Mouse (Mus musculus) subcutaneous adipose tissue, adult 2 months (tissue): Measurements from ENCODE around the gene Tram1l1. TPM values are rescaled to one million over a fixed set of nuclear protein-coding genes. Genes with fewer than 3 reads are reported as not detected.

Source experiments
- polyA plus RNA-seq: library from polyadenylated mRNA; depleted of rRNA; stranded (reverse); fragments of >200 nt; gene quantifications from 2 replicates; pipeline ENCODE4 v1.2.3, GENCODE M21; 2012; ENCODE audit warnings: low replicate concordance; rRNA removed

Tram1l1 gene
- 0.06 and 2.5 TPM in 2 replicates for polyA plus RNA-seq

DNA sequence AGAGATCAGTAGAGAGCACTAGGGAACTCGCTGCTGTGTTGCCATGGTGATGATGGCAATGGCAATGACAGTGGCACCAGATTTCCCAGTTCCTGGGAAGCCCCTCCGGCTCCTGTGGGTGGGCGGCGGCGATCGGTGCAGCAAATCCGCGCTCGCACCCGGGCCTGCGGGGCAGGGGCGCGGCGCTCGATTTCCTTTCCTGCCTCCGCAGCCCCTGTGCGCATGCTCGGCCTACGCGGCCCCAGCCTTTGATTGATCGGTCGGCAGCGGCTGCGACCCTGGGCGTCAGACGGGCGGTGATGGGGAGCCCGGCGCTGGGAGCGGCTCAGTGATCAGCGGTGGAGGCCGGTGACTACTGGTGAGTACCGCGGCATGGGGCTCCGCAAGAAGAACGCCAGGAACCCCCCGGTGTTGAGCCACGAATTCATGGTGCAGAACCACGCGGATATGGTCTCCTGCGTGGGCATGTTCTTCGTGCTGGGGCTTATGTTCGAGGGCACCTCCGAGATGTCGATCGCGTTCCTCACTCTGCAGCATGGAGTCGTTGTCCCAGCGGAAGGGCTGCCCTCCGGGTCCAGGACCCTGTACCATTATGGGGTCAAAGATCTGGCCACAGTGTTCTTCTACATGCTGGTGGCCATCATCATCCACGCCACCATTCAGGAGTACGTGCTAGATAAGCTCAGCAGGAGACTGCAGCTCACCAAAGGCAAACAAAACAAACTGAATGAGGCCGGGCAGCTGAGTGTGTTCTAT, at the start of gene Tram1l1:
TSS of gene Tram1l1 (plus strand) at position 35 of the 756 bp plus-strand sequence.

Other genes starting within 250 kb of the Tram1l1 start
- gene 1700006A11Rik, start 105.2 kb downstream of the Tram1l1 start, polyA plus RNA-seq, result not detected in 2 replicates